Mouse (Mus musculus): ENCODE data around the gene Ptk7. TPM values are rescaled to one million over a fixed set of nuclear protein-coding genes. Genes with fewer than 3 reads are reported as not detected.
"Not testable (repeated sequence)": the region's sequence is repeated elsewhere in the genome, so short reads cannot be mapped to it uniquely, and the experiment has no call there.

Ptk7 gene
- polyA plus RNA-seq, 1 experiment from 2014 or later = 68.4 TPM

DNA sequence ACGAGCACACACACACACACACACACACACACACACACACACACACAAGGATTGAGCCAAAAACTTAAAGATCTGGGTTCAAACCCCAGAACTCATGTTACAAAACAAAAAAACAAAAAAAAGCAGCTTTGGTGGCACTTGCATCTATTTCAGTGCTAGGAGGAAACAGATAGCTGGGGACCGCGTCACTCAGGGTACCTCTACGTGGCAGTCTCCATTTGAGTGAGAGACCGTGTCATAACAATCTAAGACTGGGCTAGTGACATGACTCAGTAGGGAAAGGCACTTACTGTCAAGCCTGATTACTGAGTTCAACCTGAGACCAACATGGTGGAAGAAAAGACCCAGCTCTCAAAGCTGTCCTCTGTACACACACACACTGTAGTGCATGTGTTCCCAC lies 71.2 kb downstream of the Ptk7 start:
- 92% methylated on average over 5 of the region's 5 CpGs for WGBS
- H3K36me3 ChIP-seq (replicated peaks) = no peaks in the 10 kb centered on the region; the same call in 1 of the 2 replicates
- no peak for DNase-seq (ENCODE audit: extremely low spot score, low spot score)
- H3K27ac ChIP-seq = no peak overlapping the region
- peaks cover 9% of the 10 kb centered on the region for H3K27me3 ChIP-seq (ENCODE audit: poor library complexity, severe bottlenecking)
- H3K4me3 ChIP-seq = no peak overlapping the region
- no peaks in the 10 kb centered on the region for H3K9me3 ChIP-seq
- peaks cover 41% of the 10 kb centered on the region for H3K4me1 ChIP-seq

GRCm38 (mm10) chr17:46557321-46557720 lies 72.0 kb downstream of the Ptk7 start:
- H3K36me3 ChIP-seq (replicated peaks); H3K9me3 ChIP-seq; DNase-seq (ENCODE audit: extremely low spot score, low spot score); H3K27me3 ChIP-seq (ENCODE audit: poor library complexity, severe bottlenecking): not testable (repeated sequence)
- Histone ChIP-seq H3K4me1 (peaks cover 50% of the 10 kb centered on the region), H3K27ac (peak overlapping the region; percentile 22; the same call in 1 of the 2 replicates), H3K4me3 (peak overlapping the region; percentile 100; the same call in 1 of the 2 replicates)

GRCm38 (mm10) chr17:46556584-46556945 lies 72.7 kb downstream of the Ptk7 start:
- Histone ChIP-seq H3K4me3 (peak overlapping the region; percentile 100), H3K9me3 (no peaks in the 10 kb centered on the region), H3K27me3 (ENCODE audit: poor library complexity, severe bottlenecking) (peaks cover 9% of the 10 kb centered on the region), H3K36me3 (replicated peaks) (peaks cover 9% of the 10 kb centered on the region), H3K4me1 (peaks cover 54% of the 10 kb centered on the region), H3K27ac (peak overlapping the region; percentile 97)
- no peak for DNase-seq (ENCODE audit: extremely low spot score, low spot score)
- 0% methylated on average over 11 of the region's 11 CpGs for WGBS

DNA sequence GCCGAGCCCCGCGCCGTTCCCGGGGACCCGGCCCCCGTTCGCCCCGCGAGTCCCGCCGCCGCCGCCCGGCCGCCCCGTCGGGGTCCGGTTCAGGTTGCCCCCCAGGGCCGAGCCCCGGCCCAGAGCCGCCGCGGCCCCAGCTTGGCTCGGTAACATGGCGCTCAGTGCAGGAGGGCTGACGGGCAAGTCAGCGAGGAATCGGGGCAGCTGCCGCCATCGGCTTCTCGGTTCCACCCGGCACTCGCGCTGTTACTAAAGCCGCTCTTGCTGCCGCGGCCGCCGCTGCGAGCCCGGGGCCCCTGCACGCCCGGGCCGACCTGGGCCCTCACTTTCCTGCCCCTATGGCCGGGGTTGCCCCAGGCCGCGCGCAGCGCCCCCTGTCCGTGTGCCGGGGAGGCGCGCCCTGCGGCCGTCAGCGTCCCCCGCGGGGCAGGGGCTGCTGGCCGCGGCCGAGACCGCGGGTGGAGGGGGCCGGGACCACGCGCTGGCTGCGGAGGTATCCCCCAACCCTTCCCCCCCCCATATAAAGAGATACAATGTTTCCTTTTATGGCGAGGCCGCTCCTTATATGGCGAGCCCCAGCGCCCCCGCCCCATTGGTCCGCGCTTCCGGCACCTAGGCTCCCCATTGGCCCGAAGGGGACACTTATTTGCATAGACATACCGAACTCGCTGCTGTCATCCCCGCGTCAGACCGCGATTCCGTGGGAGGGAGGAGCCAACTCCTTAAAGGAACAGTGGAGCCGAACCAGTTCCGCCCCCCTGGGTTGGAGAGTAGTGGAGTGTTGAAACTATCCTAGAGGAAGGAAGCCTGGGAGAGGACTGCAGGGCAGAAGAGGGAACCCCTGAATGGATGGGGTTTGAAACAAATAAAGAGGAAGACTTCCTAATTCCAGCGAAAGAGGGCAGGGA lies 73.4 kb downstream of the Ptk7 start, which contains the start of gene Srf:
TSS of gene Srf (minus strand) at position 503 of the 911 bp plus-strand sequence.
- Histone ChIP-seq H3K4me1 (peaks cover 54% of the 10 kb centered on the region), H3K9me3 (no peaks in the 10 kb centered on the region)
- WGBS = under 1% methylated on average over 87 of the region's 87 CpGs

DNA sequence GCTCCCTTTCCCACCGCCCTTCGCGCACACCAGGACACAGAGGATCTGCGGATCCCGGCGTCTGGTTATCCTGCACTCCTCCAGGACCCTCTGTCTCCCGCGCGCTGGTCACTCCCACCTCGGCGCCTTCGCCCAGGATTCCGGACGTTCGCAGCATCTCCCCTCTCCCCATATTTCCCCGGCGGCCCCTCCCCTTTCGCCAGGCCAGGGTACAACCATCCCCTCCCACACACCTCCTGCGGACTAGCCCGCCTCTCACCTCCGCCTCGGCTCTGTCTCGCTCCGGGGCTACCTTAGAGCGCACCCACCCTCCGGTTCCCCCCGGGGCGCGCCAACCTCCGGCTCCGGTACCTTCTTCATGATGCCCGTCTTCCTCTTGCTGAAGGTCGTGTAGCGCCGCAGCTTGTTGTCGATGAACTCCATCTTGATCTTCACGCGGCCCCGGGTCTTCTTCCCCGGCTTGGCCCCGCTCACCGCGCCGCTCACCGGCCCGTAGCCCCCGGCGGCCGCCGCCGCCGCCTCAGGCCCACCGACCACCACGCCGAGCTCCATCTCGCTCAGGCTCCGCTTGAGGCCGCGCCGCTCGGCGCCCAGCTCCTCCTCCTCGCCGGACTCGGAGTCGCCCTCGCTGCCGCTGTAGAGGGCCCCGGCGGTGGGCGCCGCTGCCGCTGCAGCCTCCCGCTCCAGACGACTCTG lies 74.2 kb downstream of the Ptk7 start:
- H3K27ac ChIP-seq = peak overlapping the region; percentile 97
- H3K9me3 ChIP-seq = no peaks in the 10 kb centered on the region
- peak overlapping the region; percentile 100 for H3K4me3 ChIP-seq
- WGBS = under 1% methylated on average over 75 of the region's 75 CpGs
- H3K4me1 ChIP-seq = peaks cover 54% of the 10 kb centered on the region
- DNase-seq (ENCODE audit: extremely low spot score, low spot score) = peak; percentile 60
- peaks cover 9% of the 10 kb centered on the region for H3K27me3 ChIP-seq (ENCODE audit: poor library complexity, severe bottlenecking)
- peaks cover 24% of the 10 kb centered on the region for H3K36me3 ChIP-seq (replicated peaks)

More for the DNA sequence above, 73.4 kb downstream of the Ptk7 start, which contains the start of gene Srf:
- H3K36me3 ChIP-seq (replicated peaks) = peaks cover 16% of the 10 kb centered on the region
- H3K27me3 ChIP-seq (ENCODE audit: poor library complexity, severe bottlenecking) = peaks cover 9% of the 10 kb centered on the region
- H3K4me3 ChIP-seq = peak within 1 kb of the TSS; percentile 100
- peak within 1 kb of the TSS; percentile 97 for H3K27ac ChIP-seq
- peak; percentile 98 for DNase-seq (ENCODE audit: extremely low spot score, low spot score)

- H3K36me3 ChIP-seq (replicated peaks) = peaks cover 29% of the 10 kb centered on the region
- peaks cover 54% of the 10 kb centered on the region for H3K4me1 ChIP-seq
- H3K27me3 ChIP-seq (ENCODE audit: poor library complexity, severe bottlenecking) = peaks cover 9% of the 10 kb centered on the region
- WGBS = 3% methylated on average over 11 of the region's 11 CpGs
- H3K4me3 ChIP-seq = peak overlapping the region; percentile 100
- no peaks in the 10 kb centered on the region for H3K9me3 ChIP-seq
- DNase-seq (ENCODE audit: extremely low spot score, low spot score) = no peak
- peak overlapping the region; percentile 97 for H3K27ac ChIP-seq
These were observed 74.7 kb downstream of the Ptk7 start for GRCm38 (mm10) chr17:46554646-46554976.

DNA sequence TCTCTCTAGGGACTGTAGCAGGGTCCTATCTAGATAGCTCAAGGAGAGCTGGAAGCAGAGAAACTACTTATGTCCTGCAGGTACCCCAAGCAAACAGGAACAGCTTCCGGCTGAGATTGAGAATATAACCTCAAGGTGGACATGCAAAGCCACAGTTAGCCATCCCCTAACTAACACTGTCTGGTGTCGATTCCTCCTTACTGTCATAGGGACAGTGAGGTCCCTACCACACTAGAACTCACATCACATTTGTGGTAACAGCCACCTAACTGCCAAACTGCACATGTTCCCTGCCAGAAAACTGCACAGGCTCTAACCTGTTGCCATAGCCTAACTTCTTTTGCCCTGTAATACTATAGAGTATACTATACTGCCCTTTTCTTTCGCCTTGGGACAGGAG lies 75.4 kb downstream of the Ptk7 start:
- DNase-seq (ENCODE audit: extremely low spot score, low spot score) = no peak
- no peaks in the 10 kb centered on the region for H3K9me3 ChIP-seq
- H3K27me3 ChIP-seq (ENCODE audit: poor library complexity, severe bottlenecking) = peaks cover 9% of the 10 kb centered on the region
- peaks cover 54% of the 10 kb centered on the region for H3K4me1 ChIP-seq
- H3K4me3 ChIP-seq = peak overlapping the region; percentile 100
- H3K36me3 ChIP-seq (replicated peaks) = peaks cover 34% of the 10 kb centered on the region
- WGBS = 82% methylated on average over 3 of the region's 3 CpGs
- no peak overlapping the region; the same call in 1 of the 2 replicates for H3K27ac ChIP-seq

- Histone ChIP-seq H3K27ac (peak overlapping the region; percentile 75), H3K9me3 (no peaks in the 10 kb centered on the region), H3K4me1 (peaks cover 58% of the 10 kb centered on the region), H3K27me3 (ENCODE audit: poor library complexity, severe bottlenecking) (peaks cover 13% of the 10 kb centered on the region), H3K36me3 (replicated peaks) (peaks cover 38% of the 10 kb centered on the region), H3K4me3 (peak overlapping the region; percentile 100)
- whole genome bisulfite sequencing = 41% methylated on average over 11 of the region's 11 CpGs
- DNase-seq (ENCODE audit: extremely low spot score, low spot score) = no peak
These were observed 75.8 kb downstream of the Ptk7 start for GRCm38 (mm10) chr17:46553469-46553868.

DNA sequence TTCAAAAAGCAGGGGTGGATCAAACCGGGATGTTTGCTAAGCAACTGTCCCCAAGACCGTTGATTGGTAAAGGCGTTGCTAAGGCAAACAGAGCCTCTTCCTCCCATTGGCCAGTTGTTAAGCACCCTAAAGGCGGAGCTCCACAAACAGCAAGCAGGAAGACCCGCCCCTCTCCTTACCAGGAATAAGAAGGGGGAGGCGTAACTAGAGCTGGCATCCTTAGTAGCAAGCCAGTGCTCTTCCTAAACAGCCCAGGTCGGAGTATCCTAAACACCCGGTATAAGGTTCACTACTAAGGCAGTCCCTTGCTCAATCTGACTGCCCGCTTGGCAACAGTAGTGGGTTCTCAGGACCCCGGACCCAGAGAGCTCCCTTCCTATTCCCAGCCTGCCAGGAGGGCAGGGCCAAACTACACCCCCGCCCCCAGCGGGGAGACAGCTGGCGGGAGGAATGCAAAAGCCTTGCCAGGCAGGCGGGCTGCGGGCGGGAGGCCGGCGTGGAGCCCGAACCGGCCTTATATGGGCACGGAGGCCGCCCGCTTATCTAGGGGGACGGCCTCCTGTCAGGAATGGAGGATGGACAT lies 76.4 kb downstream of the Ptk7 start:
- DNase-seq (ENCODE audit: extremely low spot score, low spot score) = peak; percentile 82
- Histone ChIP-seq H3K36me3 (replicated peaks) (peaks cover 43% of the 10 kb centered on the region), H3K9me3 (no peaks in the 10 kb centered on the region), H3K4me1 (peaks cover 64% of the 10 kb centered on the region), H3K27me3 (ENCODE audit: poor library complexity, severe bottlenecking) (peaks cover 16% of the 10 kb centered on the region), H3K4me3 (peak overlapping the region; percentile 100), H3K27ac (peak overlapping the region; percentile 75)
- WGBS = under 1% methylated on average over 24 of the region's 24 CpGs

DNA sequence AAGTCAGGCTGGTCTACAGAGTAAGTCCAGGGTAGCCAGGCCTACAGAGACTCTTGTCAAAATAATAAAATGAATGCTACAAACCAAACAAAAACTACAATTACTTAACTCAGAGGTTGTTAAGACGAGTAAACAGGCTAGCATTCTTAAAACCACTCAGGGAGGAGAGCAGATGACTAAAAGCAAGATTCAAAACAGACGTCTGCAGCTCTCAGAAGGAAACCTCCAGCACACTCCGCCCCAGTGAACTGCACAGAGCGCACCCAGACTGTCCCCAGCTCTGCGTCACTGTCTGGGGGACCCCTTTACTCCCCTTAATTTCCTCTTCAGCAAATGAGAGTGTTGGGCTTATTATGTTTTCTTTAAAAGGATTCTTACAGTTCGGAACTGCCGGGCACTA lies 77.2 kb downstream of the Ptk7 start:
- DNase-seq (ENCODE audit: extremely low spot score, low spot score) = no peak
- Histone ChIP-seq H3K9me3 (no peaks in the 10 kb centered on the region), H3K4me3 (0 out of 2 replicates have a peak overlapping the region, but pooled peaks have one; percentile 100), H3K4me1 (peaks cover 65% of the 10 kb centered on the region), H3K27me3 (ENCODE audit: poor library complexity, severe bottlenecking) (peaks cover 24% of the 10 kb centered on the region), H3K27ac (no peak overlapping the region), H3K36me3 (replicated peaks) (peaks cover 46% of the 10 kb centered on the region)
- WGBS = 86% methylated on average over 7 of the region's 7 CpGs

DNA sequence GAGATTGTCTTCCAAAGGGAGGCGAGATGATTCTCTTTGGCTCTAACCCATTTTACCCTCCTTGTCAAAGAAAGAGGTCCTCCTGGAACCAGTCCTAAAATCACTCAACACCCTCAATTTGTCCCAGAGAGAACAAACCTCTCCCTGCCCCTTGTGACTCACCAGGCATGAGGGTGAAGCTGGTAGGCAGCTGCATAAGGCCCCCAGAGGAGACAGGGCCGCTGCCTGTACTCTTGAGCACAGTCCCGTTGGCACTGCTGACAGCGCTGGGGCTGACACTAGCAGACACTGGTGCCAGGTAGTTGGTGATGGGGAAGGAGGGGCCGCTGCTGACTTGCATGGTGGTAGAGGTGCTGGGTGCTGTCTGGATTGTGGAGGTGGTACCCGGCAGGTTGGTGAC lies 77.9 kb downstream of the Ptk7 start:
- H3K27ac ChIP-seq = no peak overlapping the region
- no peak overlapping the region for H3K4me3 ChIP-seq
- H3K36me3 ChIP-seq (replicated peaks) = peaks cover 46% of the 10 kb centered on the region
- no peaks in the 10 kb centered on the region for H3K9me3 ChIP-seq
- H3K27me3 ChIP-seq (ENCODE audit: poor library complexity, severe bottlenecking) = peaks cover 32% of the 10 kb centered on the region
- 94% methylated on average over 6 of the region's 6 CpGs for WGBS
- peaks cover 65% of the 10 kb centered on the region for H3K4me1 ChIP-seq
- DNase-seq (ENCODE audit: extremely low spot score, low spot score) = no peak

GRCm38 (mm10) chr17:46550904-46551303 lies 78.4 kb downstream of the Ptk7 start:
- Histone ChIP-seq H3K4me3 (no peak overlapping the region), H3K36me3 (replicated peaks) (peaks cover 46% of the 10 kb centered on the region), H3K9me3 (no peaks in the 10 kb centered on the region), H3K27ac (no peak overlapping the region), H3K4me1 (peaks cover 69% of the 10 kb centered on the region), H3K27me3 (ENCODE audit: poor library complexity, severe bottlenecking) (peaks cover 37% of the 10 kb centered on the region)
- DNase-seq (ENCODE audit: extremely low spot score, low spot score) = no peak
- 92% methylated on average over 7 of the region's 7 CpGs for WGBS
